Mouse (Mus musculus) testis, adult 2 months (tissue): ENCODE measurements around the gene Magi2. TPM values are rescaled to one million over a fixed set of nuclear protein-coding genes. Genes with fewer than 3 reads are reported as not detected.

Experiments
- H3K27ac ChIP-seq: fragments of 200-500 bp; 2 replicates; pipeline ENCODE4 v1.5.1; 2012; ENCODE audit warnings: low read depth, low read length; ENCODE audit not compliant: control insufficient read depth, insufficient read depth
- H3K27me3 ChIP-seq: fragments of 200-500 bp; 2 replicates; pipeline ENCODE4 v1.6.1; 2012; ENCODE audit warnings: mild to moderate bottlenecking, low read length, moderate library complexity; ENCODE audit not compliant: control insufficient read depth, insufficient read depth
- H3K36me3 ChIP-seq: fragments of 200-500 bp; 2 replicates; pipeline ENCODE4 v1.6.1; 2012; ENCODE audit warnings: mild to moderate bottlenecking, low read length; ENCODE audit not compliant: control insufficient read depth, insufficient read depth
- H3K4me1 ChIP-seq: fragments of 200-500 bp; 2 replicates; pipeline ENCODE4 v1.6.1; 2012; ENCODE audit warnings: low read length; ENCODE audit not compliant: control insufficient read depth, insufficient read depth
- H3K4me3 ChIP-seq: fragments of 200-500 bp; 2 replicates; pipeline ENCODE4 v1.5.1; 2012; ENCODE audit warnings: low read depth, mild to moderate bottlenecking, low read length, moderate library complexity, mixed read lengths; ENCODE audit not compliant: control insufficient read depth
- CTCF ChIP-seq: fragments of 200-500 bp; IDR thresholded peaks from 2 replicates; pipeline ENCODE4 v1.5.1; 2012; ENCODE audit warnings: low read depth, mild to moderate bottlenecking, inconsistent platforms, low read length, moderate library complexity; ENCODE audit not compliant: control insufficient read depth, insufficient read depth, insufficient replicate concordance
- POLR2A ChIP-seq: fragments of 200-500 bp; IDR thresholded peaks from 2 replicates; pipeline ENCODE4 v1.6.1; 2012; ENCODE audit warnings: low read depth, mild to moderate bottlenecking, inconsistent platforms, low read length, moderate library complexity; ENCODE audit not compliant: control insufficient read depth
- polyA plus RNA-seq: library from polyadenylated mRNA; depleted of rRNA; stranded (reverse); fragments of >200 nt; gene quantifications from 2 replicates; pipeline ENCODE4 v1.2.3, GENCODE M21; 2012

Gene Magi2
- polyA plus RNA-seq, 1 experiment: 6.3 TPM

GRCm38 (mm10) chr5:19803052-19803769 is 576.4 kb downstream of the Magi2 start:
- no peaks in the 10 kb centered on the region for H3K4me1 ChIP-seq
- no peak overlapping the region for H3K4me3 ChIP-seq
- H3K27me3 ChIP-seq: no peaks in the 10 kb centered on the region
- H3K36me3 ChIP-seq: no peaks in the 10 kb centered on the region
- TF ChIP-seq POLR2A (no peak), CTCF (no peak)
- no peak overlapping the region for H3K27ac ChIP-seq

GRCm38 (mm10) chr5:19822502-19822901 is 595.7 kb downstream of the Magi2 start:
- Histone ChIP-seq H3K4me3 (no peak overlapping the region), H3K27ac (no peak overlapping the region), H3K27me3 (no peaks in the 10 kb centered on the region), H3K36me3 (no peaks in the 10 kb centered on the region), H3K4me1 (no peaks in the 10 kb centered on the region)
- TF ChIP-seq POLR2A (no peak), CTCF (no peak)

DNA sequence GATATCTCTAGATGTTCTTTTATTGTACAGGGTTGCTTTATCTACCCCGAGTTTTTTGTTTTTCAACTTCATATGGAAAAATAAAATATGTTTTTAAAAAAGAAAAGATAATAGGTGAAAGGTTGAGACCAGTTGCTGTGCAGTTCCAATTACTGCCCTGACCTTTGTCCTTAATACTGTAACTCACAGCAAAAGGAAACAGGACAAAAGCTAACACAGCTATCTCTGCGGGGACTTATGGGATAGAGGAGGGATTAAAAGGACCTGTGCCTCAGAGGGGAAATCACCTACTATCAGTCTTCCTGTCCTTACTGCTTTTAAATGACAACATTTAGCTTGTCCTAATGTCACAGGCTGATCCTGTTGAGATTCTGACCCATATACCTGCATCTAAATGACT is 599.1 kb downstream of the Magi2 start:
- Histone ChIP-seq H3K27ac (no peak overlapping the region), H3K27me3 (no peaks in the 10 kb centered on the region), H3K4me1 (no peaks in the 10 kb centered on the region), H3K36me3 (no peaks in the 10 kb centered on the region), H3K4me3 (no peak overlapping the region)
- TF ChIP-seq CTCF (no peak), POLR2A (no peak)

DNA sequence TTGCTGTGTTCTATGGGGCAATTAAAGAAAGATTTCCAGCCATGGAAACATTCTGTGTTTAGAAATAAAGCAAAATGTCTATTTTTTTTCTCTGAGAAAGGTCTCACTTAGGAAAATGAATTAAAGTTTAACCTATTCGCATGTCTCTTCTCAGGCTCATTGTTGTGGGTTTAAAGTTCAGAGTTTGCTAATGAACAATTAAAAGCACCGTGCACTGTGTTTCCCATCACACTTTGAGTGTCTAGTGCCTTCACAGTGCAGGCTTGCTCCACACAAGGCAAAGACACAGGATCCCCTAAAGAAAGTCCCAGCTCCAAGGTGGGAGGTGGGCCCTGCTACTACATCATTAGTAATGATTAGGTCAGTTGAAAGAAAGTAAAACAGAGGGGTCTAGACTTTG is 602.5 kb downstream of the Magi2 start:
- H3K36me3 ChIP-seq: no peaks in the 10 kb centered on the region
- no peak overlapping the region for H3K27ac ChIP-seq
- no peak for TF ChIP-seq CTCF
- TF ChIP-seq POLR2A: no peak
- H3K27me3 ChIP-seq: no peaks in the 10 kb centered on the region
- no peaks in the 10 kb centered on the region for H3K4me1 ChIP-seq
- H3K4me3 ChIP-seq: no peak overlapping the region

GRCm38 (mm10) chr5:19862854-19863253 is 636.0 kb downstream of the Magi2 start:
- Histone ChIP-seq H3K27me3 (no peaks in the 10 kb centered on the region), H3K4me3 (no peak overlapping the region), H3K4me1 (no peaks in the 10 kb centered on the region), H3K36me3 (no peaks in the 10 kb centered on the region), H3K27ac (no peak overlapping the region)
- TF ChIP-seq POLR2A: no peak
- TF ChIP-seq CTCF: no peak

- no peaks in the 10 kb centered on the region for H3K27me3 ChIP-seq
- no peak overlapping the region for H3K27ac ChIP-seq
- no peak overlapping the region for H3K4me3 ChIP-seq
- H3K4me1 ChIP-seq: no peaks in the 10 kb centered on the region
- H3K36me3 ChIP-seq: no peaks in the 10 kb centered on the region
- TF ChIP-seq CTCF (no peak), POLR2A (no peak)
Measured at GRCm38 (mm10) chr5:19870406-19870805, 643.6 kb downstream of the Magi2 start.

GRCm38 (mm10) chr5:19891693-19892092 is 664.9 kb downstream of the Magi2 start:
- no peak overlapping the region for H3K4me3 ChIP-seq
- no peak overlapping the region for H3K27ac ChIP-seq
- no peak for TF ChIP-seq POLR2A
- TF ChIP-seq CTCF: no peak
- no peaks in the 10 kb centered on the region for H3K4me1 ChIP-seq
- no peaks in the 10 kb centered on the region for H3K27me3 ChIP-seq
- no peaks in the 10 kb centered on the region for H3K36me3 ChIP-seq
